Mouse (Mus musculus): ENCODE results near the gene Gm4027. TPM values are rescaled to one million over a fixed set of nuclear protein-coding genes. Genes with fewer than 3 reads are reported as not detected.

The Gm4027 gene
- not detected for total RNA-seq (2023)

GRCm38 (mm10) chr12:87618569-87618968, at the start of gene Gm4027:
Gene Gm4027, plus strand, starts transcription at chr12:87618869.

GRCm38 (mm10) chr12:87602388-87602787, 16.3 kb upstream of the Gm4027 start, which contains the start of gene Oog1:
Gene Oog1, plus strand, starts transcription at chr12:87602688.

GRCm38 (mm10) chr12:87644520-87644919, 25.9 kb downstream of the Gm4027 start, which contains the start of gene Gm16381:
Gene Gm16381, minus strand, starts transcription at chr12:87644620.

Other genes starting within 250 kb of the Gm4027 start
- gene Sptlc2, start 230.5 kb upstream of the Gm4027 start, total RNA-seq (2023) = 82.5 TPM
- 30.9 TPM for gene Slirp, start 175.0 kb upstream of the Gm4027 start, total RNA-seq (2023)
- 97.2 TPM for gene Alkbh1, start 174.9 kb upstream of the Gm4027 start, total RNA-seq (2023)
- 87.4 TPM for gene Snw1, start 146.6 kb upstream of the Gm4027 start, total RNA-seq (2023)
- not detected for gene Gm5788, start 124.1 kb upstream of the Gm4027 start, total RNA-seq (2023)
- gene Gm8300, start 104.6 kb upstream of the Gm4027 start, total RNA-seq (2023) = not detected
- not detected for gene Oog1, start 16.2 kb upstream of the Gm4027 start, total RNA-seq (2023)
- not detected for gene Gm16381, start 25.8 kb downstream of the Gm4027 start, total RNA-seq (2023)
- gene Gm21319, start 156.9 kb downstream of the Gm4027 start, total RNA-seq (2023) = not detected
- gene Gm21936, start 176.6 kb downstream of the Gm4027 start, total RNA-seq (2023) = not detected
- not detected for gene BB287469, start 197.7 kb downstream of the Gm4027 start, total RNA-seq (2023)
- gene Gm2001, start 223.5 kb downstream of the Gm4027 start, total RNA-seq (2023) = not detected